Mouse (Mus musculus) T-helper 17 cell (primary cell): ENCODE measurements around the gene Ggact.

Source experiments
- in situ Hi-C, 2 experiments: fragments of 300-600 bp; cut with MboI, MseI; formaldehyde crosslinking; loops; 1 replicate in 1 of 2; 2 replicates in 1 of 2; pipeline ENCODE4 v1.15.1; 2025; ENCODE audit warnings: high pct_unique_total_duplicates in 2 of 2

Gene Ggact

DNA sequence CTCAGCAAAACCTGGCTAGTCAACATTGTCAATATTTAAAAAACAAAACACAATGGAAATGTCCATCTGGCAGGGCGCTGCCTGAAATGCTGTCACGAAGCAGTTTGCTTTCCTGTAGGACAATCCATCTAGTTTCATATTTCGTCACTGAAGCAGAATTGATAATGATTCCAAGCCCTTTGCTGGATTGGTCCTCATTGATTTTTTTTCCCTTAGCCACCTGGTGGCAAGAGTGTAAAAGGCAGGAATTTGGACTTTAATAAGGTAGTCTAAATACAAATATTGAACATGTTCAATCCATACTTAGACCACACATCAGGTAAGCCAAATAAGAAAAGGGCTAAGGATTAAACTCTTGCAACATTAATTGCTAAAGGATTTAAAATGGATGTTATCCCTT, 12.4 kb downstream of the Ggact start:
- in situ Hi-C loops, result no loop called here

DNA sequence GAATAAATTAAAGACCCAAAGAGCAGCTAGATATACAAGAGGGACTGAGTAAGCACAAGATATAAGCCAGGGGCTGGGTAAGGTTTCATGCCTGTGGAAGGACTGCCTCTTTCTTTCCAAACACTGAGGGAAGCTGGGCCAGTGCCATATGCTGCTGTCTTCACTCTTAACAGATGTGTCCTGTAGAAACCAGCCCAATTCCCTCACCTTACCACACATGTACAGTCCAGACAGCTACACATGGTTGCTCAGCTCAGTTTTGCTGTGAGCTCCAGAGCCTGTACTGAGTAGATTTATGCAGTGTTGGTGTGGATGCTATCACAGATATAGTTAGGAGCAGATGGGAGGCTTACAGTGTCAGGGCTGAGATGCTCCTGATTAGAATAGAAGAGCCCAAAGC, 12.9 kb downstream of the Ggact start:
- in situ Hi-C loops, result no loop called here

DNA sequence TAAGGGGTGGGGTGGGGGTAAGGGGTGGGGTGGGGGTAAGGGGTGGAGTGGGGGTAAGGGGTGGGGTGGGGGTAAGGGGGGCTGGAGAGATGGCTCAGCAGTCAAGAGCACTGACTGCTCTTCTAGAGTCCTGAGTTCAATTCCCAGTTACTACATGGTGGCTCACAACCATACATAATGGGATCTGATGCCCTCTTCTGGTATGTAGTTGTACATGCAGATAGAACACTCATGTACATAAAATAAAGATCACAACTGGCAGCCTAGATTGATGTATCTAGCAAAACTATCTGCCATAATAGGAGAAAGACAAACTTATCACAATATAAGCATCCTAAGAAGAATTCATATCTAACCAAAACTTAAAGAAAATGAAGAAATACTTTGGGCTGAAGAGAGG, 15.0 kb downstream of the Ggact start:
- in situ Hi-C loops, result no loop called here

DNA sequence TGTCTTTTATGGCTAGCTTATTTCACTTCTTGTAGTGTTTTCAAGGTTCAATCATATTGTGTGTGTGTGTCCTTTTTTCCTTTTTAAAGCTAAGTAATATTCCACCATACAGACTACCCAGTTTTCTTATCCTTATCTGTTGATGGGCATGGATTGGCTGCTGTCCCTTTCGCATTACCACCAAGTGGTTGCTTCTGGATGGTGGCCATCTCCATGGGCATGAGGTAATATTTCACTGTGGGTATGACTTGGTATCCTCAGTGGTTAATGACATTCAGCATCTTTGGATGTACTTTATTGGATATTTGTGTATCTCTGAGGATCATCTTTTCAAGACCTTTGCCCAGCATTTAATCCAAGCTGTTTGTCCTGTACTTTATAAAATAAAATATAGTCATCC, 17.5 kb downstream of the Ggact start:
- in situ Hi-C loops, result no loop called here

DNA sequence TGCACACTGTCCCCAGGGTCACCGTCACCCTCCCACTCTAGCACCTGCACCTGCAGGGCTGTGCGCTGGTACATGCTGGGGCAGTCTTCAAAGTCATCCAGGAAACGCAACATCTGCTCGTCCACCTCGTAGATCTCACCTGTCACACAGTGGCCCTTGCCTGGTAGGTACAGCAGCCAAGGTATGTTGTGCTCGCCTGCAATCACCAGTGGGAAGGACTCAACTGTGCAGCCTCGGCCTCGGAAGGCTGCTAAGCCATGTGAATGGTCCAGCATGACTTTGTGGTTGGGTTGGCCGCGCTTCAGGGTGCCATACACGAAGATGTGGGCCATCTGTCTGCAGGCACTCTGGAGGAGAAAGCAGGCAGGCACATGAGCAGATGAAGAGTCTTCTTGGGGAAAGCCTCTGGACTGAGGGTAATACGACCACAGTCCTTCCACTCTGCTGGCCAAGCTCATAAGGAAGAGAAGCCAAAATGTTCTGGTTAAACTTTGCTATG, 22.0 kb downstream of the Ggact start:
- in situ Hi-C loops, result no loop called here

DNA sequence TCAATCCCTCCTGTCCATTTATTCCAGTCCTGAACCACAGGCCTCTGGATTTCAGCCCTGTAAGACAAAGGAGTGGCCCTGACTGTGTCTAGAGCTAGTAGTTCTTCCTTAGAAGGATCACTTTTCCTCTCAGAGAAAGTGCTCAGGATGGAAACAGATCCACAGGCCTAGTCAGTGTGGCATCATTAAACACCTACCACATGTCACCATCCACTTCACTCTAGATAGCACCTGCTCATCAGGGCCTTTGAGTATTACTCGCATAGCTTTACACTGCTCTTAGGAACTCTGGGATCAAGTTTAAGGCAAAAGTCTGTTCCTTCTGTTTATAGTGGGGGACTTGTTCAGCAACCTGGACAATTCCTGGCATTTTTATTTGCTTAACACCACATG, 25.1 kb downstream of the Ggact start:
- in situ Hi-C loops, result loop anchor here in 1 of 2 experiments (10.0 kb wide), 1 partner anchor 244 kb away; no protein-coding TSS in a partner anchor

DNA sequence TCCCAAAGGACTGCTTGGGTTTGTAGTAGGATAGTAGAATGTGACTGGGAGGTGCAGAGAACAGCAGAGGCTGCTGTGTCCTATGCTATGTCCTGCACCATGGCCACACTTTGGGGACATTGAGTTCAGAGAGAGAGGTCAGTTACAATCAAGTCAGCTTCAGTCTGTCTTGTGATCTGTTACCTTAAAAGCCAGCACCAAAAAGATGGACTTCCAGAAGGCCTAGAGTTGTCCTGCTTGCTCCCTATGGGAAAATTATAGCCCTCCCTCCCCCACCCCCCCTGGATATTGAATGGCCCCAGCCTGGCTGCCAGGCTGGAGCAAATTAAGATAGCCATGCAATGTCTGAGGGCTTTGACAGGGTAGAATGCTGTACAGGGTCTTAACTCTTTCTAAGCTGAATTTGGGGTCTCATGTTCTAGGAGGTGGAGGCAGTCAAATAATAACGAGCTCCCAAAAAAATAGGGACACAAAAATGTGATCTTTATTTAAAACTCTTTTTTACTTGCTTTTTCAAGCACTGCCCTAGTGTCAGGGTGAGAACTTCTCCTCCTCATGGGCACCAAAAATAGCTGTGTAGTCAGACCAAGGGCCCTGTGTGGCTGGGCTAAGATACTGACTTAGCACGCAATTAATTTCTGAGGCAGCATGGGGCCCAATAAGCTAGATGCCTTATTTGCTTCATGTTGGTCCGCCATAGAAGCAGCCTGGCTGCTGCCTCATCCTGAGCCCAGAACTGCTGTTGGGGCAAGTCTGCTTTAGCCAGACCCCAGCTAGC, 25.7 kb downstream of the Ggact start:
- in situ Hi-C loops, result loop anchor here in 1 of 2 experiments (10.0 kb wide), 1 partner anchor 243 kb away; no protein-coding TSS in a partner anchor

DNA sequence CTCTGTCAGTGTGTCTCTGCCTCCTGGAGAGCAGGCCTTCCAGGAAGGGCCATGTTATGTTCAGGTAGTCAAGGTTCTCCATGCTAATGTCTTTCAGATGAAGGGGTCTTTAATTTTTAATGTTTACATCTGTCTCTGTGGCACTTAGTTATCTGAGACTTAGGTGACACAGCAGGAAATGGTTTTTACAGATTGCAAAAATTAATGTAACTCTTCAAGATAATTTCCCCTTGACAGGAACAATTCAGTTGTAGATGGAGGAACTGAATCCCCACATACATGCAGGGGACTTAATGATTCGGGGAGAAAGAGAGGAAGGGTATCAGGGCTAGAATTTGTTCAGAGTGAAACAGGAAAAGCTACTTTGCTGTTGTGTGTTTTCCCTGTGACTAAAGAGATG, 26.3 kb downstream of the Ggact start:
- in situ Hi-C loops, result loop anchor here in 1 of 2 experiments (10.0 kb wide), 1 partner anchor 242 kb away; no protein-coding TSS in a partner anchor

DNA sequence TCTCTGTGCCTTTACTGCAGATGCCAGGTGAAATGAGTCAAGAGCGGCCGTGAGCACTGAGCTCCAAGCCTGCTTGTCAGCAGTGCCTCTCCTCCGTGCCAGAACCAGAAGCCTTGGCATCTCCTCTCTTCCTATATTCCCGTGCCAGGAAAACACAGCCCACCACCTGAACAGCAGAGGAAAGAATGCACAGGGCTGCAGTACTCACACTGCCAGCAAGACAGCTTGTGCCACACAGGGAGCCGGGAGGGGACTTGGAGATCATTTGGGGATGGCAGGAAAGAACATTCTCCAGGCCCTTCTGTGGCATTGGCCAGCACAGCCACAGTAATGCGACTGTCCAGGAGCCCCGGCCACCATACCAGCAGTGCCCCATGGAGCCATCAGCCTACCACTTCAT, 27.7 kb downstream of the Ggact start:
- in situ Hi-C loops, result loop anchor here in 1 of 2 experiments (10.0 kb wide), 1 partner anchor 241 kb away; no protein-coding TSS in a partner anchor

DNA sequence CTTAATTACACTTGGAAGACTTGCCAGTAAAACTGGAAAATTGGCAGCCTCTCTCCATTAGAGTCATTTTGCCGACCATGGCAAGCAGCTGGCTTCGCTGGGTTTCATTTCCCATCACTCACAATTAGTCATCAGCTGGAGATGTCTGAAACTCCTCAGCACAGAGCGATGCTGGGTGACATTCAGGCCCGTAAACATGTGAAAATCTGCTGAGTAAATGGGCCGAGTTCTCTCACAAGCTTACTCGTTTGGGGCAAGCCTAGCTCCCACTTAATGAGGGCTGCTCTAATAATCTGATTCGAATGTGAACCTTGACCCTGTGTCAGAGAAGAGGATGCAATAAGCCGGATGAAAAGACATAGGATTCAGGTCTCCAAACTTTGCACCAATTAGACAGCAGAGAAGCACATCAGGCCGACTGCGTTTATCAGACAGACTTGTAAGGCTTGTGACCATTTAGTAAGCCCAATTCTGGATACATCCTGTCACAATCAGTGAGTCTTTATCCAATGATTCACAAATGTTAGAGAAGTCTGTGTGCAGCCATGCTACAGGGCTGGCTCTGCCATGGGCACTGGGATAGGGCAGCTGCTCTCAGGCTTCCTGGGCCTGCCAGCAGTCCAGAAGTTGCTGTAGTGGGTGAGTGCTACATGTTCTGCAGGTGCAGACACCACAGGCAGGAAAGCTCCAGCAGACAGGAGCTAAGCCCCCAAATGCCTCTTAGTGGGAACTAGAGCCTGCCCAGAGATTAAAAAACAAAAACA, 29.6 kb downstream of the Ggact start:
- in situ Hi-C loops, result loop anchor here in 1 of 2 experiments (10.0 kb wide), 1 partner anchor 239 kb away; no protein-coding TSS in a partner anchor

DNA sequence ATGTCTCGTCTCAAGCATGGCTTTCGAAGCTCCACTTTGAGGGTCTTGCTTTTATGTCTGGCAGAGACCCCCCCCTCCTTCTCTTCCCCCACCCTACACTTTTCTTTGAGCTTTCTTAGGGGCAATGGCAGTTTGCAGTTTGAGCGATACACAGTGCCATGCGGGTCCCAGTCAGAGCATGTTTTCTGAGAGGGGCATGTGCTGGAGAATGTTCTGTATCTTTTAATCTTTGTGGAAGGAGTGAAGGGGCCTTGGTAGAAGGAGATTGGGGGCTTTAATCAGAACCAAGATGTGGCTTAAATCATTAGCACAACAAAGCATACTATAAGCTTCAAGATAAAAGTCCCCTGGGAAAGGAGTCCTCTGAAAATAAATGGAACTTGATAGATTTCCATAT, 30.1 kb downstream of the Ggact start:
- in situ Hi-C loops, result loop anchor here in 1 of 2 experiments (10.0 kb wide), 1 partner anchor 239 kb away; no protein-coding TSS in a partner anchor

DNA sequence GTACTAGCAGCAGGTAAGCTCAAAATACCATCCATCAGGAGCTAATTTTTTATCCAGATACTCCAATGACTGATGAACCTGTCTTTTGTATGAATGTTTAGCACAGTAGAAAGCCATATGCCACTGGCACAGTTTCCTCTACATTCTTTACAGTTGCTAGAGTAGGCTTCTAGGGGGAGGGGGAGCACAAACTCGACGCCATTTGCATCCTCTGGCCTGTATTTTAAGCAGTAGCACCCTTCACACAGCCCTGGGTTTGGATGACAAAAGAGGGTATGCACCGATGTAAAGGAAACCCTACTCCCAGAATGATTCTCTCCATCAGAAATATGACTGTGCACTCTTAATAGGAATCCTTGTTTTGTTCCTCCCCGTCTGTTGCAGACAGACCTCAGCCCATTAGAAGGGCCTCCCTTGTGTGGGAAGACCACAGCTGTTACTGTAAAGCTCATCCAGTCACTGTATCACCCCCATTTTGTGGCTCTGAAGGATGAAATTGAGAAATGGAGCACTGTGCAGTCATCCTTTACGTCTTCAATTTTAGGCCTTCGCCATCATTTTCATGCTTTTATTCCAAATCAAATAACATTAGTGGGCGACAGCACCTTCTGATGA, 30.7 kb downstream of the Ggact start:
- in situ Hi-C loops, result loop anchor here in 1 of 2 experiments (10.0 kb wide), 1 partner anchor 238 kb away; no protein-coding TSS in a partner anchor

DNA sequence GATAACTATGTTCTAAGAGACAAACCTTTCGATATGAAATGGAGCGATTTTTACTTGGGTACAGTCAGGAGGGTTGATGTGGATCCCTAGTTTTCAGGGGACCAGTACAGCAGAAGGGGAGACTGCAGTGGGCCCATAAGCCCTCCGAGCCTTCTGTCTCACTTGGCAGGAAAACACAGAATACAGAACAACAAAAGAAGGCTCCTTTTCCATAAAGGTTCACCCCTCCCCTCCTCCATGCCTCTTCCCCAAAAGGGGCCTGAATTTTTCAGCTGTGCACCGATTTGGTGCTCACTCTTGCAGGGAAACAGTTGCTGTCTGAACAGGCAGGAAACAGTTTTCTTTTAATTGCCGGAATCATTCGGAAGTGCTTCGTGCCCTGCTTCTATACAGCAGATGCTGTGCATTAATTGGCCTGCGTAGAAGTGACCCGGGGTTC, 31.3 kb downstream of the Ggact start:
- in situ Hi-C loops, result loop anchor here in 1 of 2 experiments (10.0 kb wide), 1 partner anchor 237 kb away; no protein-coding TSS in a partner anchor

DNA sequence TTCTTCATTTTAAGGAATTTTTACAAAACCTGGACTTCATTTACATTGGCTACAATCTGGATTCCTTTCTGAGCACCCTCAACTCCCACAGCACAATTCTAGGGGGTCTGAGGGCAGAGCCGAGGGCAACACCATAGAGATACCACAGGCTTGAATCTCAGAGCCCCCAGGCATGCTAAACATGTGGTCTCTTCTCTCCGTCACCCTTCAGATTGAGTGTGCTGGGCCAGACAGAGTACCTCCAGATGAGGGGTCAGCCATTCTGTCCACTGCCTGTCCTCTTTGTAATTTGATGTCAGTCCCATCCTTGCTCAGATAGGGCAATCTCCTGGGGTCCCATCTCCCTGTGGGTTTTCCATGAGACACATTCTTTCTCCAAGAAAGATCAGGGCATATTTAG, 31.9 kb downstream of the Ggact start:
- in situ Hi-C loops, result loop anchor here in 1 of 2 experiments (10.0 kb wide), 1 partner anchor 237 kb away; no protein-coding TSS in a partner anchor

DNA sequence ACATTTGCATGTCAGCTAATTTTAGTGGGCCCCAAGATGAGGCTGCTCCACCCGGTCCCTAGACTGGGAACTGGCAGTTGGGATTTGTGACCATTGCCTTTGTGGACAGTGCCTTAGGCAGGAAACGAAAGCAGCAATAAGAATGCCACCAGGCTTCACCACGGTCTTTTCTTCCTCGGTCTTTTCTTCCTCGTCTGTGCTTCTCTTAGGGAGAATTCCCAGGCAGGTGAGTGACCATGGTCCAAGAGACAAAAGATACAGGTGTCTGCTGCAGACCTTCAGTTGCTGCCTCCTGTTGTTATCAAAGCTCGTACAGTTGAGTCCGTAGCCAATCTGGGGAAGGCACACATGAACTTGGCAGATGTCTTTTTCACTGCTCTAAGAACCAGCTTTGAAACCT, 33.3 kb downstream of the Ggact start:
- in situ Hi-C loops, result loop anchor here in 1 of 2 experiments (10.0 kb wide), 1 partner anchor 235 kb away; no protein-coding TSS in a partner anchor

DNA sequence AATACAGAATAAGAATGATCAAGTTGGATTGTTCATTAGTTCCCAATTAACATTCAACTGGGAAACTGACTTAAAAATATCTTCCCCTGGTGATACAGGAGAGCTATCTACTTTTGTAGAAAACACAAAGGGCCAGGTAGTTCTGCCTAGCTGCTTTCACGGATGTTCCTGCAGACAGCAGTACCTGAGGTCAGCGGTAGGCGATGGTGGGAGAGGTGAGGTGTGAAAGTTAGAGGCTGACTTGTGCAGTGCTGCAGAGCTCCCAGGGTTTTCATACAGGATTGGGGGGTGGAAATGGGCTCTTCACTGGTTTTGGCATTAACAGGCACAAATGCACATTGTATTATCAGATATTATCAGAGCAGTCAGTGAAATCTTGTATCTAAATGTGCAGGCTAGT, 35.8 kb downstream of the Ggact start:
- in situ Hi-C loops, result loop anchor here in 1 of 2 experiments (10.0 kb wide), 2 partner anchors 373 to 663 kb away; no protein-coding TSS in a partner anchor

DNA sequence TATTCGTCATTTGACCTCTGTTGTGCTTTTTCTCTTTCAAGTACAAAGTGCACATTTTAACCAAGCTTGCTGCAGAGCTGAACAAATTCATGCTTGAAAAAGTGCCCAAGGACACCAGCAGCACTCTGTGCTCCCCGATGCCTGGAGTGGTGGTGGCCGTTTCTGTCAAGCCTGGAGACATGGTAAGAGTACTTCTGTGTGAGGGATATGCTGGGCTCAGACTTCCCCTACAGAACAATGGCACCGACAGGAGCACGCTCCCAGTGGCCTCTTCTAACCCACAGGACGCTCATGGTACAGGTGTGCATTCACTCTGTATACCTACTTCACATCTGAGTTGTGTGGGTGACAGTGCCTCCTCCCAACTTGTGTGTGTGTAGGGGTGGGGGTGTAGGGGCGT, 36.8 kb downstream of the Ggact start:
- in situ Hi-C loops, result loop anchor here in 1 of 2 experiments (10.0 kb wide), 2 partner anchors 372 to 662 kb away; no protein-coding TSS in a partner anchor

DNA sequence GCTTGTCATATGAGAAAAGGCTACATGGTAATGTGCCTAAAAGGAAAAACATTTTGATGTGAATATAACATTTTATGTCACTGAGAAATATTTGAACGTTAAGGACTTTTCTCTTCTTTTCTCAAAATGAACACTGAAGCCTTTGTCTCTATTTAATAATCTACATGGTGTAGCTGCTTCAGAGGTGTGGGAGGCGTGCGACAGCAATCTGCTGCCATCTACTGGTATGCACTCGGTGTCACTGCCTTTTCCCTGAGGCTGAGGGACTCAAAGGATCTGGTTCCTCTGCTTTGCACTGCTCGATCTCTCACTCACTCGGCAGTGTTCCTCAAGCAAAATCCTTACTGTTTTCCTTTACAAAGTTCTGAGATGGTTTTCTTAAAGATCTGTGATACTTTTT, 37.4 kb downstream of the Ggact start:
- in situ Hi-C loops, result loop anchor here in 1 of 2 experiments (10.0 kb wide), 2 partner anchors 371 to 661 kb away; no protein-coding TSS in a partner anchor

DNA sequence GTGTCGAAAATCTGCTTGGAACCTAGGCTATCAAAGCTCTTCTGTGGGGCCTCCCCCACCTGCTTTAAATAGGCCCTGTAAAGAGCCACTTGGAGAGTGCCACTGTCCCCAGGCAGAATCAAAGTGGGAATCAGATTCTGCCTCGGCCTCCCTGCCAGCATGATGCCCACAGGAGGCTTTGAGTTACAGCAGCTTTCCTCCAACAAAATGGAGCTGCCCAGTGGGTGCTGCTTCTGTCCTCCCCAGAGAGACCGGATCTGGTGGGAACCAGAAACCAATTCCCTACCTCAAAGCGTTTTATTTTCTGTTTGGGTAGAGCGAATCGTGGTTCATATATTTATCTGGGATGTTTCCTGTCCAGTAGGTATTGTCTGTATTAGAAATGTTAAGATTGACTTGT, 37.9 kb downstream of the Ggact start:
- in situ Hi-C loops, result loop anchor here in 1 of 2 experiments (10.0 kb wide), 2 partner anchors 371 to 661 kb away; no protein-coding TSS in a partner anchor

DNA sequence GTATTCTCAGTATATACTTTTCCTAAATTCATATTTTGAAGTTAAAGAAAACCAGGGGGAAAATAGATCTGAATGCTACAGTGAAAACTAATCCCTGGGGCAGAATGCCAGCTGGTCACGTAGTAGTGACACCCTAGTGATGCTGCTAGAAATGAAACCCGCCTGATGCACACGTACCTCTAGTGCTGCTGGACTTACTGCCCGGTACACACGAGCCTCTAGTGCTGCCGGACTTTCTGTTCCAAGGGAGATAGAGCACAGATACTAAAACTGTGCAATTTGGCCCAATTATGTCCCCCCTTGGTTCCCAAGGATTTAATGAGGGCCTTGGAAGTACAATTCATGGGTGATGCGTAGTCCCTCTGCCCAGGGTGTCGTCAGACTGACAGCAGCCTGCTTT, 38.5 kb downstream of the Ggact start:
- in situ Hi-C loops, result loop anchor here in 1 of 2 experiments (10.0 kb wide), 2 partner anchors 370 to 660 kb away; no protein-coding TSS in a partner anchor

DNA sequence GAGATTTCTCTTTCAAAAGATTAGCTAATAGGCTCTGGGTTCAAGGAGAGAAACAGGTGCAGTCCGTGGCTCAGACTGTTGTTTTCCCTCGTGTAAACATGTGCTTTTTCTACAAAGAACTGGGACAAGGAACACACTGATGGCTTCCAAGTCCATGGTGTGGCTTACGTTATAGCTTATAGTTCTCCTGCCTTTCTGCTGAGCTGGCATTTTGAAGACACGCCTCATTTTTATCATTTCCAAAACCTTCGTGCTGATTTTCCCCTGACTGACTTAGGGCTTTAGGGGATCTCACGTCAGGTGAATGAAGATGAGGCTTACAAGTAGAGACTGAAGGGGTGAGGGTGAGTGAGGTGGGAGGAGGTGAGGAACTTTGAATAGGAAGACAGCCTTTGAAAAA, 40.9 kb downstream of the Ggact start:
- in situ Hi-C loops, result loop anchor here in 1 of 2 experiments (10.0 kb wide), 2 partner anchors 368 to 658 kb away; no protein-coding TSS in a partner anchor
